Mouse (Mus musculus) intestine, embryonic 16.5 days (tissue): Measurements from ENCODE around the gene Gm12169. TPM values are rescaled to one million over a fixed set of nuclear protein-coding genes. Genes with fewer than 3 reads are reported as not detected.
"Not testable (repeated sequence)": the region's sequence is repeated elsewhere in the genome, so short reads cannot be mapped to it uniquely, and the experiment has no call there.

ENCODE experiments used
- ATAC-seq: fragments of 200-750 bp; cut with Nextera tagmentation; 2 replicates; pipeline ENCODE4 v1.8.0; 2017; ENCODE audit warnings: moderate TSS enrichment, moderate library complexity
- H3K27ac ChIP-seq: fragments of 300-500 bp; sonication (generic); 2 replicates; pipeline ENCODE4 v1.5.1; 2014; ENCODE audit warnings: mild to moderate bottlenecking, low read length
- H3K27me3 ChIP-seq: fragments of 300-500 bp; sonication (generic); replicated peaks from 2 replicates; pipeline ENCODE4 v1.6.1; 2014; ENCODE audit warnings: low read length, control low read depth, mixed read lengths; ENCODE audit not compliant: control insufficient read depth, insufficient read depth
- H3K36me3 ChIP-seq: fragments of 300-500 bp; sonication (generic); 2 replicates; pipeline ENCODE4 v1.6.1; 2014; ENCODE audit warnings: low read length, control low read depth; ENCODE audit not compliant: control insufficient read depth, insufficient read depth
- H3K4me1 ChIP-seq: fragments of 300-500 bp; sonication (generic); 2 replicates; pipeline ENCODE4 v1.6.1; 2014; ENCODE audit warnings: low read length, control low read depth, mixed read lengths; ENCODE audit not compliant: control insufficient read depth, insufficient read depth
- H3K4me2 ChIP-seq: fragments of 300-500 bp; sonication (generic); 2 replicates; pipeline ENCODE4 v1.6.1; 2014; ENCODE audit warnings: low read depth, low read length, control low read depth
- H3K4me3 ChIP-seq: fragments of 300-500 bp; sonication (generic); 2 replicates; pipeline ENCODE4 v1.5.1; 2014; ENCODE audit warnings: mild to moderate bottlenecking, low read length
- H3K9ac ChIP-seq: fragments of 300-500 bp; sonication (generic); 2 replicates; pipeline ENCODE4 v1.6.1; 2014; ENCODE audit warnings: low read depth, low read length
- H3K9me3 ChIP-seq: fragments of 300-500 bp; sonication (generic); 2 replicates; pipeline ENCODE4 v1.6.1; 2016; ENCODE audit warnings: low read length, control low read depth; ENCODE audit not compliant: control insufficient read depth
- WGBS: fragments of 180-500 bp; shearing (Covaris S2); extraction: QIAGEN DNeasy Blood & Tissue Kit; methylation state at CpG from one replicate; pipeline ENCODE4 v1.1.7; 2014; 5-methylcytosine and 5-hydroxymethylcytosine counted together
- polyA plus RNA-seq: library from polyadenylated mRNA; unstranded; fragments of >200 nt; fragmentation: Nextera tagmentation; extraction: Ambion mirVana; gene quantifications from 2 replicates; pipeline ENCODE4 v1.2.1, GENCODE M21; 2015

The Gm12169 gene
- not detected in 2 replicates for polyA plus RNA-seq

DNA sequence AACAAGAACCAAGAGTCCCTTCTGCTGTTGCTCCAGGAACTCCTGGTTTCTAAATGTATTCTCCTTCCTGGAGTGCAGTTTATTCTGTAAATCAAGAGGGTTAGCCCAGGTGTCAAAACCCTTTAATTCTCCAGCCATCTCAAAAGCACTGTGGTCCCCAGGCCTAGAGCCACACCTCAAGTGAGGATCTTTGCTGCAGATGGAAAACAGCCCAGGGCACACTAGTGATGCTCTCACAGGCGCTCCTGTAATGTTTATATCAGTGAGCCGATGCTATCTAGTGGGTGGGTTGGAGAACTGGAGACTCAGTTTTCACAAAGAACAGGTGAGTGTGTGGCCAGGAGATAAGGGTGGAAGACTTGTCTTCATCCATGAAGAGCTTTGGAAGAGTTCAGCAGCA is at the start of gene Gm12169:
Gm12169 (plus strand) TSS at position 301 of the 400 bp plus-strand sequence.
- H3K9me3 ChIP-seq = no peaks in the 10 kb centered on the region
- no peak within 1 kb of the TSS for H3K27ac ChIP-seq
- no peak within 1 kb of the TSS for H3K9ac ChIP-seq
- no peaks in the 10 kb centered on the region for H3K36me3 ChIP-seq
- WGBS = 72% methylated on average over 2 of the region's 2 CpGs
- no peak within 1 kb of the TSS for H3K4me3 ChIP-seq
- H3K4me1 ChIP-seq = no peaks in the 10 kb centered on the region
- ATAC-seq = no peak
- no peaks in the 10 kb centered on the region for H3K27me3 ChIP-seq
- no peak within 1 kb of the TSS for H3K4me2 ChIP-seq

GRCm38 (mm10) chr11:46474220-46474619 is 49.8 kb upstream of the Gm12169 start:
- no peak overlapping the region for H3K9ac ChIP-seq
- H3K4me1 ChIP-seq = no peaks in the 10 kb centered on the region
- no peaks in the 10 kb centered on the region for H3K27me3 ChIP-seq
- WGBS = 90% methylated on average over 4 of the region's 4 CpGs
- H3K4me2 ChIP-seq = no peak overlapping the region
- H3K27ac ChIP-seq = no peak overlapping the region
- H3K4me3 ChIP-seq = no peak overlapping the region
- ATAC-seq = no peak
- H3K36me3 ChIP-seq = no peaks in the 10 kb centered on the region
- no peaks in the 10 kb centered on the region for H3K9me3 ChIP-seq

DNA sequence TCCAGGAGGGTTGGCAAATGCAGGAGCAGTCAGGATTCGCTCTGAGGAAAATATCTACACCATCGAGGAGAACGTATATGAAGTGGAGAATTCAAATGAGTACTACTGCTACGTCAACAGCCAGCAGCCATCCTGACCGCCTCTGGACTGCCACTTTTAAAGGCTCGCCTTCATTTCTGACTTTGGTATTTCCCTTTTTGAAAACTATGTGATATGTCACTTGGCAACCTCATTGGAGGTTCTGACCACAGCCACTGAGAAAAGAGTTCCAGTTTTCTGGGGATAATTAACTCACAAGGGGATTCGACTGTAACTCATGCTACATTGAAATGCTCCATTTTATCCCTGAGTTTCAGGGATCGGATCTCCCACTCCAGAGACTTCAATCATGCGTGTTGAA is 44.7 kb upstream of the Gm12169 start:
- H3K36me3 ChIP-seq = no peaks in the 10 kb centered on the region

DNA sequence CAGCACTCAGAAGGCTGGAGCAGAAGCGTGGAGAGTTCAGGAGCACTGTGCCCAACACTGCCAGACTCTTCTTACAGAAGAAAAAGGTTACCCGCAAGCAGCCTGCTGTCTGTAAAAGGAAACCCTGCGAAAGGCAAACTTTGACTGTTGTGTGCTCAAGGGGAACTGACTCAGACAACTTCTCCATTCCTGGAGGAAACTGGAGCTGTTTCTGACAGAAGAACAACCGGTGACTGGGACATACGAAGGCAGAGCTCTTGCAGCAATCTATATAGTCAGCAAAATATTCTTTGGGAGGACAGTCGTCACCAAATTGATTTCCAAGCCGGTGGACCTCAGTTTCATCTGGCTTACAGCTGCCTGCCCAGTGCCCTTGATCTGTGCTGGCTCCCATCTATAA is 43.5 kb upstream of the Gm12169 start:
- H3K9ac ChIP-seq = no peak overlapping the region
- ATAC-seq = no peak
- H3K4me2 ChIP-seq = no peak overlapping the region
- H3K27ac ChIP-seq = no peak overlapping the region
- no peaks in the 10 kb centered on the region for H3K27me3 ChIP-seq
- H3K4me1 ChIP-seq = no peaks in the 10 kb centered on the region
- WGBS = 78% methylated on average over 7 of the region's 7 CpGs
- H3K4me3 ChIP-seq = no peak overlapping the region
- H3K36me3 ChIP-seq = no peaks in the 10 kb centered on the region
- no peaks in the 10 kb centered on the region for H3K9me3 ChIP-seq

More for the DNA sequence above, 44.7 kb upstream of the Gm12169 start:
- Histone ChIP-seq H3K9ac (no peak overlapping the region), H3K27me3 (no peaks in the 10 kb centered on the region), H3K27ac (no peak overlapping the region), H3K4me1 (no peaks in the 10 kb centered on the region), H3K4me2 (no peak overlapping the region), H3K4me3 (no peak overlapping the region), H3K9me3 (no peaks in the 10 kb centered on the region)
- WGBS = 89% methylated on average over 9 of the region's 9 CpGs
- ATAC-seq = no peak

- Histone ChIP-seq H3K27ac (no peak overlapping the region), H3K4me3 (no peak overlapping the region), H3K36me3 (no peaks in the 10 kb centered on the region), H3K27me3 (no peaks in the 10 kb centered on the region), H3K9me3 (no peaks in the 10 kb centered on the region), H3K4me1 (no peaks in the 10 kb centered on the region), H3K9ac (no peak overlapping the region), H3K4me2 (no peak overlapping the region)
- 22% methylated on average over 1 of the region's 1 CpGs for WGBS
- ATAC-seq = no peak
Measured at GRCm38 (mm10) chr11:46488231-46488630, 35.8 kb upstream of the Gm12169 start.

DNA sequence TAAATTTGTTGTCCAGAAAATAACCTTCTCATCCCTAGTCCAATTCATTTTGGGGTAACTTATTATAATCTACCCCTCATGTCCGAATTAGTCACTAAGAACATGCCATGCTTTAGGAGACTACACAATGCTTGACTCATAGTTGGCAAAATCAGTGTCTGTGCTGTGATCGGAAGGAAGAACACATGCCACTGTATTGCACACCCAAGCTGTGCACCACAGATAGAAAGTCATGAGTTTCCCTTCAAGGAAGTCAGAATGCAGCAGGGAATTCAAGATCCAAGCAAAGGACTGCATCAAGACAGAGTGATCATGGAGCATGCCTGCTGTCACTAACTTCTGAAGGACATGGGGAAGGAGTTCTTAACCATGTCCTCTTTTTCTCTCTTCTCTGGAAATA is 35.4 kb upstream of the Gm12169 start:
- H3K27me3 ChIP-seq = no peaks in the 10 kb centered on the region
- no peak overlapping the region for H3K4me3 ChIP-seq
- H3K9me3 ChIP-seq = no peaks in the 10 kb centered on the region
- ATAC-seq = no peak
- no peaks in the 10 kb centered on the region for H3K36me3 ChIP-seq
- H3K4me2 ChIP-seq = no peak overlapping the region
- no peak overlapping the region for H3K27ac ChIP-seq
- no peak overlapping the region for H3K9ac ChIP-seq
- H3K4me1 ChIP-seq = no peaks in the 10 kb centered on the region
- 78% methylated on average over 2 of the region's 2 CpGs for WGBS

- H3K4me3 ChIP-seq = no peak overlapping the region
- H3K27ac ChIP-seq = no peak overlapping the region
- no peak overlapping the region for H3K4me2 ChIP-seq
- H3K36me3 ChIP-seq = no peaks in the 10 kb centered on the region
- ATAC-seq = no peak
- no peaks in the 10 kb centered on the region for H3K27me3 ChIP-seq
- H3K4me1 ChIP-seq = no peaks in the 10 kb centered on the region
- H3K9ac ChIP-seq = no peak overlapping the region
- WGBS = 55% methylated on average over 3 of the region's 3 CpGs
- H3K9me3 ChIP-seq = no peaks in the 10 kb centered on the region
Measured at GRCm38 (mm10) chr11:46507146-46507545, 16.9 kb upstream of the Gm12169 start.

DNA sequence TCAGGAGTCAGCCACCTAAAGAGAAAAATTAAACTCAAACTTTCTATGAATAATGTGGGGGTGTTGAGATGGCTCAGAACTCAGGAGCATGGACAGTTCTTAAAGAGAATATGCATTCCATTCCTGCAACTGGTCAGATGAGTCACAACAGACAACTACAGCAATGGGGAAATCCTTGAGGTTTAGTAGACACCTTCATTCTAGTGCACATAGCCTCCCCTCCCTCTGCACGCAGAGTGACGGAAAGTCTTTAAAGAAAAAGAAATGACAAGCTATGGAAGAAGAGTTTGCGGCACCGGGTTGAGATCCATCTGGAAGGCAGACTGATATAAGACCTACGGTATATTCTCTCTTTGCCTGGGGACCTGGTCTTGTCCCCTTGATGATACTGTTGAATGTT is 14.1 kb upstream of the Gm12169 start:
- Histone ChIP-seq H3K9ac (no peak overlapping the region), H3K4me2 (no peak overlapping the region), H3K9me3 (no peaks in the 10 kb centered on the region), H3K4me3 (no peak overlapping the region), H3K27me3 (no peaks in the 10 kb centered on the region), H3K4me1 (no peaks in the 10 kb centered on the region), H3K27ac (no peak overlapping the region), H3K36me3 (no peaks in the 10 kb centered on the region)
- WGBS = 92% methylated on average over 5 of the region's 5 CpGs
- no peak for ATAC-seq

GRCm38 (mm10) chr11:46521341-46521740 is 2.7 kb upstream of the Gm12169 start:
- ATAC-seq, H3K4me3 ChIP-seq, H3K27me3 ChIP-seq, H3K27ac ChIP-seq, H3K4me2 ChIP-seq, H3K36me3 ChIP-seq, H3K9ac ChIP-seq, H3K4me1 ChIP-seq, H3K9me3 ChIP-seq: not testable (repeated sequence)
- WGBS = 84% methylated on average over 5 of the region's 5 CpGs

DNA sequence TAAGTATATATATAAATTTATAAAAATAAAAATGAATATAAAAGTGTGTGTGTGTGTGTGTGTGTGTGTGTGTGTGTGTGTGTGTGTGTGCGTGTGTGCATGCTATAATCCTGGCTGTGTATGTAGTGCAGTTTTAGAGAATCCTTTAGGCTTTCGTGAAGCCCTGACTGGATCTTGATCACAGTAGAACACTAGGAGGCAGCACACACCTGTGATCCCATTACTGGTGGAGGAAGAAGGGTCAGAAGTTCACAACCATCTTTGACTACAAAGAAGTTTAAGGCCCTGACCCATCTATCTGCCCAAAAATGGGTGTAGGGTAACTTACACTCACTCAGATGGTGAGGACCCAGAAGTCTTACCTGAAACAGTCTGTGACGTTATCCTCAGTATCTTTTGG is 1.3 kb upstream of the Gm12169 start:
- Histone ChIP-seq H3K9me3 (no peaks in the 10 kb centered on the region), H3K27me3 (no peaks in the 10 kb centered on the region), H3K4me1 (no peaks in the 10 kb centered on the region), H3K4me3 (no peak overlapping the region), H3K36me3 (no peaks in the 10 kb centered on the region), H3K9ac (no peak overlapping the region), H3K4me2 (no peak overlapping the region), H3K27ac (no peak overlapping the region)
- ATAC-seq = no peak
- 77% methylated on average over 3 of the region's 3 CpGs for WGBS
